Mouse (Mus musculus): ENCODE data around the gene Hipk2.

Gene Hipk2

GRCm38 (mm10) chr6:38650263-38650937 lies 225.6 kb downstream of the Hipk2 start:
- DNase-seq (ENCODE audit: low read depth, low spot score) = peak; percentile 72

GRCm38 (mm10) chr6:38649545-38649944 lies 226.4 kb downstream of the Hipk2 start:
- DNase-seq (ENCODE audit: low read depth, low spot score) = no peak
